Mouse (Mus musculus): ENCODE data around the gene Six1. TPM values are rescaled to one million over a fixed set of nuclear protein-coding genes. Genes with fewer than 3 reads are reported as not detected.
"Not testable (repeated sequence)": the region's sequence is repeated elsewhere in the genome, so short reads cannot be mapped to it uniquely, and the experiment has no call there.

The Six1 gene
- polyA plus RNA-seq (2017; shearing (Covaris generic)): not detected

DNA sequence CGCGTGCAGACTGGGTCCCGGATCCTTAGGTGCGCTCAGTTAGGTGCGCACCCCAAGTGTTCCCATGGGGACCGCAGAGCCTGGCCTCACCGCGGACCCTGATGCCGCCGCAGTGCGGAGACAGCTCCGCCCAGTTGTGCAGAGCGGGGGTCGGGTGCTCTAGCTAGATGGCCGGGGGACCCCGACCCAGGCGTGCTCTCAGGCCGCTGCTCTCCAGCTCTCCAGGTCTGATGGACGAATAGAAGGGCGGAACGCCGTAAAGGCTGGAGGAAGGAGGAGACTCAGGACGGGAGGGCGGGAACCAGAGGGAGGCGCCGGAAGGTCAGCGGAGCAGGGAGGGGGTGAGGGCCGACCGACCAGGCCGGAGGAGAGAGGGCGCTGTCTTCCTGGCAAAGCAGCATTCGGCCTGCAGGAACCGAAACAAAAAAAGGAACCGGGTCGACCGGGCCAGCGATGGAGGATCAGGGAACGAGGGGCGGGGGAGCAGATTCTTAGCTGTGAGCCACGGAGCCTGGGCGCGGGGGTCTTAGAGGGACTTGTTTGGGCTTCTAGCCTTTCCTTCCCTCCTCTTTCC, at the start of gene Six1:
Gene Six1 (minus strand): TSS at position 220 of the 574 bp plus-strand sequence.
- peak; percentile 31 for ATAC-seq

DNA sequence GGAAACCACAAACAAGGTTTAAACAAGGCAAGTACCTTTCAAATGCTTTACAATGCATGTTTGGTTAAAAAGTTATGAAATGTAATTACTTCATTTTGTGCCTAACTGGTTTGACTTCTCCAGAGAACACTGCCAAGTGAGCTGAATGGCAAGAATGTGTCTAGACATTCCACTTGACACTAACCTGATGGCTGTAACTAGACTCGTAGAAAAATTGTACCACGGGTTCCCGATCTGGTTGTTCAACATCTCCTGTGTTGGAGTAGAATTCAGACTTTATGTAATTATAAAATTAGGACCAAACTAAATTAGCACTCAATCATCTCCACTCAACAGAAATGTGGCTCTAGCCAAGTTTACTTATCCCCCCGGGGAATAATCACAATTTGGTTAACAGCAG, 44.9 kb upstream of the Six1 start:
- no peak for ATAC-seq

DNA sequence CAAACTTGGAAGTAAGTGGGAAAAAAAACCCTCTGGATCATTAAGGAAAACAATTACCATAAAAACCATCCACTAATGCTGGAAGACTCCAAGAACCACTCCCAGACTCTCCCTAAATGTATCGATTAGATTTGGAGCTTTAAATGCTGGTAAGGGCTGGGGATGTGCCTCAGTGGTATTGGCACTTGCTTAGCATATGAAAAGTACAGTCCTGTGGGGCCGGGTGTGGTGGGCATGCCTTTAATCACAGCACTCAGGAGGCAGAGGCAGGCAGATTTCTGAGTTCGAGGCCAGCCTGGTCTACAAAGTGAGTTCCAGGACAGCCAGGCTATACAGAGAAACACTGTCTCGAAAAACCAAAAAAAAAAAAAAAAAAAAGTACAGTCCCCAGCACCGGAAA, 42.5 kb upstream of the Six1 start:
- not testable (repeated sequence) for ATAC-seq

DNA sequence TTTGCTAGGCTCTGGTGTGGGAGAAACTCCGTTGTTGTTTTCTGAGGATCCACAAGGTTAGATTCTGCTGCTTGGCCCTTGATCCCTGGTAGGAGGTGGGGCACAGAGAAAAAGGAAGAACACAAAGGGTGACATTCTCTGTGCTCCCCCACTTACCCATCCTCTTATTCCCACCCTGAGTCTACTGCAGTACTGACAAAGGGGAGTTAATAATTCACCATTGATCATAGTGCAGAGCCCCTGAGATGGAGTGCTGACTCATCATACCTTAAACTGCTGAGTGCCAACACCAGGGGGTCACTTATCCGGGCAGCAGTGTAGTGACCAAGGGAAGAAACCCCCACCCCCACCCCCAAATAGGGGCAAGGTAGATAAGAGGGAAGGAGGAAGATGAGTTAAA, 40.9 kb upstream of the Six1 start:
- ATAC-seq: no peak

DNA sequence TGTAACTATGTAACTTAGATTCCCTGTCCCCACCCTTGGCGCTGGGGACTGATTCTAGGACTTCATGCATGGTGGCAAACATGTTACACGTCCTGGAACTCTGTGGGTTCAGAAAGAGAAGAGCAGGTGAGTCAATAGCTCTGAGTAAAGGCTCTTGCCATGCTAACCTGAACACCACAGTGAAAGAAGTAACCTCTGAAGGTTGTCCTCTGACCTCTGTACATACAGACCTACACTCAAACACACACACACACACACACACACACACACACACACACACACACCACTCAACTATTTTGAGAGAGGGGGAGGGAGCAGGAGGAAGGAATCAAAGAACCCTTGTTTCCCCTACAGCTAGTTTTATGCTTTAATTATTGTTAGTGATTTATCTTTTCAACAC, 40.5 kb upstream of the Six1 start:
- ATAC-seq: no peak

DNA sequence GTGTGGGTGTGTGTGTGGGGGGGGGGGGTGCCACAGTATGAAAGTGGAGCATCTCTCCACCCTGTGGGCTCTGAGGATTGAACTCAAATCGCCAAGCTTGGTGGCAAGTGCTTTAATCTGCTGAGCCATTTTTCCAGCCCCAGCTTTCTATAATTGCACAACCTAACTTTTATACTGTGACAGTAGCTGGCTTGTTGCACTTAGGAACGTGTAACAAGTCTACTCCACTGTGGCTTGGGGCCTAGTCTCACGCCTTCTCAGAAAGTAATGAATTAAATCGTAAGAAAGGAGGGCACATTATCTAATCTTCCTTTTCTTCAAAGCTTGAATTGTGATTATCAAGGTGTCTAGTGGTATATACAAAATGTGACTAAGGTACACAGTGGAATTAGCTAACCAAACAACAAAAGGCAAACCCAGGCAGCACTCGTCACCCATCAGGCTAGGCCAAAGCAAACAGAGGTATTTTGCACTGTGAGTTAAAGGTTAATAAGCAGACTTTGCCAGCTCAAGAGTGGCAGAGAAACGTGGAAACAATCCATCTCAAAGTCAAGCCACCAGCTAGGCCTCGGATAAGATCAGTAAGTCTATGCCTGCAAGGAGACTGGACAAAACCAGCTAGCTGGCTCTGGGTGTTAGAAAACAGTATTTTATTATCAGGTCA, 37.1 kb upstream of the Six1 start:
- no peak for ATAC-seq

DNA sequence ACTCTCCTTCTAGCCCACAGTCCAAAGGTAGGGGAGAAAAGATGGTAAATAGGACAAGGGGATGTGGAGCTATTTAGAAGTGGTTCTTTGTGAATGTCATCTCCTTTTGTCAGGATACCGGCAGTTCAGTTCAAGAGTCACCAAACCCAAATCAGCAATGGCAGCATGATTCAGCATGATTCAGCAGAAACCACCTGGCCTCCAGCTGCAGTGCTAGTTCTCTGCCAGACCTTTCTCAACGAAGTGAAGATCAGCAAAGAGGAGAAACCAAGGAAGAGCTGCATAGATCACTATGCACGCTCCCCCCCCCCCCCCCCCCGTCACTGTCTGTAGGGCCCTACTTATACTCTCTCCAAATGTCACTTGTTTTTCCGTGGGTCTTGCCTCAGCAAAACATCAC, 35.2 kb upstream of the Six1 start:
- ATAC-seq: no peak

DNA sequence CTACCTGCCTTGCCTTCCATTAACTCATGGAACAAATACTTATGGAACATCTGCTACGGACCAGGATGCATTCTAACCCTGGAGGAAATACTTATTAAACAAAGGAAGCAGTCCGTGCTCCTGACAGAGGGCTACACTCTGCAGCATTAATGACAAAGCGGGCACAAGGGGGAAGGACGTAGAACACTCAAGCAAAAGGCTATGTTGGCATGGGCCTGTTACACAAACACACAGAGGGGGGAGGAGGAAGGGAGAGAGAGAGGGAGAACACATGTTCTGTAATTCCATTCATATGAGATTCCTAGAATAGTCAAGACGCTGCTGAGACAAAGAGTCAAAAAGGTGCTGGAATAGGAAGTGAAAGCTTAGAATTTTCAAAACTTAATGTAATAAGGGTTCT, 34.8 kb upstream of the Six1 start:
- ATAC-seq: no peak

DNA sequence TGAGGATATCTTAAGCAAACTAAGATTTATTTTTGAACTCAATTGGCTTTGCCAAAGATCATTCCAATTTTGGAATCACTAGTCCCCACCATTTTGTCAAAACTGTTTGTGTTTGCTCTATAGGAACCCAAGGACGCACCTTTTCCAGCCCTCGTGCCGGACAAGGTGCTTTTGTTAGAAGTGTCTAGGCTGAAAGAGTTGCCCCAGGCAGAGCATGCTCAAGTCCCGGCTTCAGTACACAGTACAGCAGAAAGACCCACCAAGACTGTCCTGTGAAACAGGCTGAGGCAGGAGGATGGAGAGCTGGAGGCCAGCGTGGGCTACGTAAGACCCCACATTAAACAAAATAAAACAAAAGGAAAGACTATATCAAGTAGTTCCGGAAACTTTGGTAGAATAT, 33.4 kb upstream of the Six1 start:
- no peak for ATAC-seq

DNA sequence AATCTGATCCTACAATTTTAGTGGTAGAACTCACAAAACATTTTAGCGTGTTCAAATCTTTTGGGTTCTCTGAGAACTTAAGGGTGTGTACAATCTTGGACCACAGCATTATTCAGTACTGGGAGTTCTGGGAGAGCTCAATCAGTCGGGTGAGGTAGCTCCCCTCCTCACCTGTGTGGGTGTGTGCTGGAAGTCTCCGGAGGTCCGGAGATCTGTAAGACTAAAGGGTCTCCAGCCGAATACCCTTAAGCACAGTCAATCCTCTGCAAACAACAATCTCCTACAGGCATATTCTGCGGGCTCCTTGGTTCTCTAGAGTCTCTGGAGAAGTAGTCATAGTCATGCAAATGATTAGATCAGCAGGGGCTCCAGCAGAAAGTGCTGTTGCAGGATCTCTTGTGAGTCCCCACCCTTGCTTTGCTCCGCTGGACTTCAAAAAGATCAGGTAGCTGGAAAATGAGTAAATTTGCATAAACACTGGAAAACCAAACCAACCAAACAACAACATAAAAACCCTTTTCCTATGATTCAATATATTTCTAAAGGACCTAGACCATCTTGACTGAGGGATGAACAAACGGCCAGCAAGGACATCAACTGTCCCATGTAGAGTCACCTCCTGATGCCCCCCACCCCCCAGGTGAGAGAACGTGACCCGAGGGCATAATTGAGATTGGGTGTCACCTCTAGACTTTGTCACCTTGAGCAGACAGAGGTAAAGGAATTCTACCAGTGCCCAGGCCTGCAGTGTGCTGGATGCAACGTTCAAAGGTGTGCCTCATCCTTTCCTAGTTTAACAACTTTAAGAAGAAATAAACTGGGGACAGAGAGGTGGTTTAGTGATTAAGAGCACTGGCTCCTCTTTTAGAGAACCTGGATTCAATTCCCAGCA, 32.3 kb upstream of the Six1 start:
- ATAC-seq: no peak

DNA sequence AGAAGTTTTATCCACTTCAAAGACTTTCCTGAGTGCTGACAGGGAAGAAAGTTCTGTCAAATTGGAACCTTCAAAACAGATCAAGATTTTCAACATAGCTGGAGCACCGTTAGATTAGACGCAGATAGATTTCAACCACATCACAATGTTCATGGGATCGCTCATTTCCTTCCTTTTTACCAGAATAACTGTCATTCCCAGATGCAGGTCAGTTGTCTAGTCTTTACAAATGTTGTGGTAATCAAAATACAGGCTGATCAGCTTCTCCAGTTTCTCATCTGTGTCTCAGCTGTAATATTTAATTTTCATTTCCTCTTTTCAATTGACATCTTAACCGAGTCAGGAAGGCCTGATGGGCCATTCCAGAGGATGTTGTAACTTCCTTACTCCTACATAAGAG, 30.1 kb upstream of the Six1 start:
- no peak for ATAC-seq

DNA sequence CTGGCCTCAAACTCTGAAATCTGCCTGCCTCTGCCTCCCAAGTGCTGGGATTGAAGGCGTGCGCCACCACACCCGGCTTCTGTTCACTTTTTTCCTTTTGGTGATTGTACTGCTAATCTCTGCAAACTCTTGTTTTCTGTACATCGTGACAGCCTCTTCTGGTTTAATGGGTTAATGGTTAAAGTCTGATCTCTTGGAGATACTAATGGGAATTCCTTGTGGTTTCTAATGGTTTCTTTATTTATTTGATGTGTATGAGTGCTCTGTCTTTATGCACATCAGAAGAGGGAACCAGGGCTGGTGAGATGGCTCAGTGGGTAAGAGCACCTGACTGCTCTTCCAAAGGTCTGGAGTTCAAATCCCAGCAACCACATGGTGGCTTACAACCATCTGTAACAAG, 28.1 kb upstream of the Six1 start:
- not testable (repeated sequence) for ATAC-seq

DNA sequence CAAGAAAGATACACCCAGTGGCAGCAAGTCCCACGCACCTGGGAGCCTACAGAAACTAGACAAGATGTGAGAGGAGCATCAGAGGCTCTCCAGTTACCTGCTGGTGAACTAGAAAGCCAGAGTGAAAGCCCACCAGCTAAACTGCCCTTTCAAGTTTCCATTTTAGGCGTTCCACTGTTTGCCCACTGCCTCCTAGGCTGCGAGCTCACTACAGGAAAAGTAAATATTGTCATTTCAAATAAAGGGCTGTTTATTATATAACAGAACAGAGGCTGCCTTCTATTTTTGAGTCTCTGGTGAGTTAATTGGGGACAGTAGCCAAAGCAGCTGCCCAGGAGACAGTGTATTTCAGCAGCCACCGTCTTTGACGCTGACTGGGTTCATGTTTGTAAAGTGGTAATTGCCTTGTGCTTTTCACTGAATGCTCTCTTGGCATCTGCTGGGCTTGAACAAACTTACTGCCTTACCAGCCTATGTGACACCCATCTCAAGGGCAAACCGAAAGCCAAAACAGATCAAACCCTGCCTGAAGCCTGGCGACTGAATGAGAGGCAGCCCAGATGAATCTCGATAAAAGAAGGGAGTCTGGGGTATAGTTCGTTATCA, 7.2 kb upstream of the Six1 start:
- ATAC-seq: no peak

DNA sequence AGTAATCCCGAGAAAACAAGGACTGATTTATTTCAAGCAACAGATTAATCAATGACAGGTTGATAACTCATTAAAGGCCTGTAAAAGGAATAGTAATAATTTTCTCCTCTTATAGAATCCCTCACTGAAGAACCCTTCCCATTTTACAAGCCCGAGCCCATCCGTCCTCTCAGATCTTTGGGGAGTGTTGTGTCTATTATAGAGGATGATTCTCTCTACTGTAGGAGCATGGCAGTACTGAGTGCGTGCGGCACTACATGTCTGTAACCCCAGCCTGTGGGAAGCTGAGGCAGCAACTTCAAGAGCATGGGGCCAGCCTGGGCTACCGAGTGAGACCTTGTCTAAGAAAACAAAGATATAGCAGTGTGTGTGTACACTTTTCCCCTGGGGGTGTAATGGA, 3.8 kb upstream of the Six1 start:
- ATAC-seq: no peak

DNA sequence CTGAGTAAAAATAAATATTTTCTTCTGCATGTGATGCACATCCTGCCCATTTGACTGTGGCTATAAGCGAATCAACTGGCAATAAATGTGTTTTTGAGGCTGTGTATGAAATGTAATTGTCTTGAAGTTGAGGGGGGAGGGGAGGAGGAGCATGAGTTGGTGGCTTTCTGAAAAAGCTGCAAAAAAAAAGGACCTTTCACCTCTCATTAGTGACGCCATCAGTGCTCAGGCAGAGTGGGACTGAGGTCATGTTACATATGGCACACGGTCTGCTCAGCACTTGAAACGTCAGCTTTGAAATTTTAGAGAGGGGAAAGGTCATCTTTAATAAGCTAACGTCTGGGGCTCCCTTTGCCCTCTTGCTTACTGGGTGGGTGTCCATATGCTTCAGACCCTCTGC, 1.8 kb upstream of the Six1 start:
- ATAC-seq: no peak

DNA sequence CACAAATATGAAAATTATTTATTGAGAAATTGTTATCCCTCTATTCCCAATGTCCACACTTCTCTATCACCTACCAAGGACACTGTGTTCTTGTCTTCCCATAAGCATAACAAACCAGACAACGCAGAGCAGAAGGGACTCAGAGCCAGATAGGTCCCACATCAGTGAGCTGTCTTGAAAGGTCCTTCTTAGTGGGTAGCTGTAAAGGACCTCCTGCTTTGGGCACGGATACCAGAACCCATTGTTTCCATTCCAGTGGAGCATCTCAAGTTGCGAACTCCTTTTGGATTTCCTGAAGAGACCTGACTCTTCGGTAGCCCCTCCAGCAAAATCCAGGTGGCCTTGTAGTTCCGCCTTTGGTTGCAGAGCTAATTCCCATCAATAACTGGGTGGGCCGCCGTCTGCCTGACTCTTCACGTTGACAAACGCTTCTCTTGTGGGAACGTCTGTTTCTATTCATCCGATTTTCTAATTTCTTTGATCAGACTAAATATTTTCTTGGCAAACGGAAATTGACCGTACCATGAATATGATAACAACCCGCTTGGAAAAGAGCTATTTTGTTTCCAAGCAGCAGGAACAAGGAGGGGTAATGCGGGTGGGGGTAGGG, 994 bp upstream of the Six1 start:
- no peak for ATAC-seq

DNA sequence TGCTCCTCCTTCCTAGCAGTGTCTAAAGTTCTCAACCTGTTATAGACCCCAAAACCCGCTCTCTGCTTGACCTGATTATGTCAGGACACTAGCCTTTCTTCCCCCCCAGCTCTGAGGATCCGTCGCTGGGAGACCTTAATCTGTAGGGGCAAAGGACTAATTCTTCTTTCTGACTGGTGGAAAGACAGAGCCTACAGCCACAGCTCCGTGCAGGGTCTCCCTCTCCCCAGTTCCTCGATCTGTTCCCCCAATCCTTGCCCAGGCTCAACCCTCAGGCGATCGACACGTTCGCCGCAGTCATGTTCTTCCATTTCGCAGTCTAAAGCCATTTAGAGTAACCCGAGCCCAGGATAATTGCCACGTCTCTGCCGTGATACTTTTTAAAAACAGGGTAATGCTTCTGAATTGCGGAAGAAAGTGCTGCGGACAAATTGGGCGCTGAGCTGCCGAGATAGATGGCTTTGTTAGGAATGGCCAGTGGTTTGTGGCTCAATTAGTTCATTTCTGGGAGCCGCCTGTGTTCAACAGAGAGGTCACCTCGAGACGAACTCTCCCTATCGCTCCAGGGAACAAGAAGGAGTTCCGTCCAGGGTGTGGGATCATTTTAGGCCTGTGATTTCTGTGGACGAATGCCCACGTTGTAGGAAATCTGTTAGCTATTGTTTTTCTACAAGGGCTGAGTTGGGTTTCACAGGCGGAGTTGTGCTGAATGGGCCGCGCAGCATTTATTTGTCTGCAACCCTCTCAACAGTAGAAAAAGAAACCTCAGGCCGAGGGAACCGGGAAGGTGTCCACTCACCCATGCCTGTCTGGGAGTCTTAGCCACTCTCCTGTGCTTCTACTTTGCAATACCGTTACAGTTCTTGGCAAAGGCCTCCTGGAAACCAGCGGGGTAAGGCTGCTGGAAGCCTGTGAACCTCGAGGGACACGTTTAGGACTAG, 766 bp downstream of the Six1 start:
- peak; percentile 21 for ATAC-seq

DNA sequence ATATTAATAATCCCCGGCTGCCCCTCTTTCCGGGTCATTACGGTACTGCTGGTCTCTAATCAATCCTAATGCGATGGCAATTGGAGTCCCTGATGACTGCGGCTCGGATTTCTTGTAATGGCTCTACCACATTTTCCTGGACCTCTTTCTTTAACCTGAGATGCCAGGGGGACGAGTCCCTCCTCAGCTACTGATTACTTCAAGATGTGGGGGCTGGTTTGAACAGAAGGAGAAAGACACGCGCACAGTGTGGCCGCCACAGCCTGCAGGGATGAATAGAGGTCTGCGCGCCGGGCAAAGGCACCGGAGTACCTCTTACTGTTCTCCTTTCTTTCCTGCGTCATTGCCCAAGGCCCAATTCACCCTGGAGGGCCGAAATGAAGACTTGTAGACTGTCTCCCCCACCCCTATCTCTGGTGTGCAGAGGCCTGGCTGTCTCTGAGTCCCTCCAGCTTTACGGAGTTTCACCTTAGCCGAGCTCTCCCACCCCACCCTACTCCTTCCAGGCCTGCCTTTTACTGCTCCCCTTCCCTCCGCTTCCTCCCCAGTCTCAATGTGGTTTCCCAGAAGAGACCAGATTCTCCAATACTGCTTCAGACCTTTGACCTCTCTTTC, 1.5 kb downstream of the Six1 start:
- ATAC-seq: no peak

DNA sequence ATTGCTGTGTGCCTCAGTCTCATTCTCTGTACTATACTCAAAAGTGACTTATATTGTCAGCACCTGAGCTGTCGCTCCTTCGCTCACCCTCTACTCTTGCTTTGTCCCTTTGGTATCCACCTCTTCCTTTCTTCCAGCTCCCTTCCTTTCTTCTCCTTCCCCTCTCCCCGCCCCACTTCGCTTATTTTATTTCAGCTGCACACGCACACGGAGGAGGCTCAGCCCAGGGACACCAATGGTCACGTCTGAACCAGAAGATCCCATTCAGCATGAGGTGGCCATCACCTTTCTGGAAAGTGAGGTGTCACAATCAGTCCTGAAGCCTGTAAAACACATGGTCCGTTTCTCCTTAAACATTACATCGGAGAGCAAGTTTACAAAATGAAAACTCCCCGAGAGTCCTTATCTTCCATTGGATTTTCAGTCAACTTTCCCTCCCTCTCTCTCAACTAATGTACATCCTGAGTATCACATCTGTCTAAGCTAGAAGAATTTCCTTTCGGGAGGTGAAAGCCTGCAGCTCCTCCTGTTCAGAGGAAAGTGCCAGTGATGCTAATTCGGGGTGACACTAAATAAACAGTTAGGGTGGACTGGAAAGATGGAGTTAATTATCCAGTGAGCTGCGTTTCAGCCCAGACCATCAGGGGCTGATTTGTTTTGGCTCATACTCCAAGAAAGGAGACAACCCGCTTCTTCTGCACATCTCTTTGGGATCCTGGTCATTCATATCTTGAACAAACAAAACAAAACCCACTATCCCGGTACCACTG, 2.7 kb downstream of the Six1 start:
- ATAC-seq: no peak

DNA sequence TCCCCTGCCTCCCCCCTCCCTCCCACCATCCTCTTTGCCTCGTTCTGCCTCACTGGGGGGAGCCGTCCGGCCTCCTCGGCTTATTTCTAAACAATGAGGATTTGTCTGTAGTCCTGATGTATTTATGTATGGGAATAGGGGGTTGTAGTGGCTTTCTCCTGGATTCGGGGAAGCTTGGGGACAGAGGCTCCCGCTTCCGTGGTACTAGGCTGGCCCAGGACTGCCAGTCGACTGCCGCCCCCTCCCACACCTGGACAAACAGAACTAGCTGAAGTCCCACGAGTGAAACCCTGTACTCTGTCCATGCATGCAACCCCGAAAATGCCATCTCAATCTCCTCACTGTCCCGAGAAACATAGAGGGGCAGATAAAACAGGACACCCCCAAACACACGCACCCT, 3.4 kb downstream of the Six1 start:
- no peak for ATAC-seq
